Mouse (Mus musculus) liver, embryonic 12.5 days (tissue): ENCODE data around the gene Birc3. TPM values are rescaled to one million over a fixed set of nuclear protein-coding genes. Genes with fewer than 3 reads are reported as not detected.
"Not testable (repeated sequence)": the region's sequence is repeated elsewhere in the genome, so short reads cannot be mapped to it uniquely, and the experiment has no call there.

Experiments used
- ATAC-seq: fragments of 200-750 bp; cut with Nextera tagmentation; 2 replicates; pipeline ENCODE4 v1.8.0; 2017; ENCODE audit warnings: moderate number of reproducible peaks, mild to moderate bottlenecking, moderate library complexity
- H3K27ac ChIP-seq: fragments of 300-500 bp; sonication (generic); 2 replicates; pipeline ENCODE4 v1.5.1; 2016; ENCODE audit warnings: mild to moderate bottlenecking
- H3K27me3 ChIP-seq: fragments of 300-500 bp; sonication (generic); replicated peaks from 2 replicates; pipeline ENCODE4 v1.6.1; 2016; ENCODE audit warnings: mild to moderate bottlenecking, moderate library complexity
- H3K36me3 ChIP-seq: fragments of 300-500 bp; sonication (generic); 2 replicates; pipeline ENCODE4 v1.6.1; 2016; ENCODE audit warnings: mild to moderate bottlenecking, moderate library complexity
- H3K4me1 ChIP-seq: fragments of 300-500 bp; sonication (generic); 2 replicates; pipeline ENCODE4 v1.6.1; 2016
- H3K4me2 ChIP-seq: fragments of 300-500 bp; sonication (generic); 2 replicates; pipeline ENCODE4 v1.6.1; 2016; ENCODE audit warnings: mild to moderate bottlenecking, moderate library complexity
- H3K4me3 ChIP-seq: fragments of 300-500 bp; sonication (generic); 2 replicates; pipeline ENCODE4 v1.5.1; 2016; ENCODE audit warnings: mild to moderate bottlenecking, moderate library complexity
- H3K9ac ChIP-seq: fragments of 300-500 bp; sonication (generic); 2 replicates; pipeline ENCODE4 v1.6.1; 2016; ENCODE audit warnings: mild to moderate bottlenecking, moderate library complexity
- H3K9me3 ChIP-seq: fragments of 300-500 bp; sonication (generic); replicated peaks from 2 replicates; pipeline ENCODE4 v1.6.1; 2016; ENCODE audit warnings: mild to moderate bottlenecking, moderate library complexity
- WGBS: fragments of 180-500 bp; shearing (Covaris S2); methylation state at CpG from one replicate; pipeline ENCODE4 v1.1.7; 2016; ENCODE audit not compliant: insufficient replicate concordance; 5-methylcytosine and 5-hydroxymethylcytosine counted together
- polyA plus RNA-seq: library from polyadenylated mRNA; unstranded; fragments of >200 nt; fragmentation: Nextera tagmentation; extraction: Ambion mirVana; gene quantifications from 2 replicates; pipeline ENCODE4 v1.2.1, GENCODE M21; 2016

Birc3 gene
- polyA plus RNA-seq: 6.7 and 6.9 TPM in 2 replicates

DNA sequence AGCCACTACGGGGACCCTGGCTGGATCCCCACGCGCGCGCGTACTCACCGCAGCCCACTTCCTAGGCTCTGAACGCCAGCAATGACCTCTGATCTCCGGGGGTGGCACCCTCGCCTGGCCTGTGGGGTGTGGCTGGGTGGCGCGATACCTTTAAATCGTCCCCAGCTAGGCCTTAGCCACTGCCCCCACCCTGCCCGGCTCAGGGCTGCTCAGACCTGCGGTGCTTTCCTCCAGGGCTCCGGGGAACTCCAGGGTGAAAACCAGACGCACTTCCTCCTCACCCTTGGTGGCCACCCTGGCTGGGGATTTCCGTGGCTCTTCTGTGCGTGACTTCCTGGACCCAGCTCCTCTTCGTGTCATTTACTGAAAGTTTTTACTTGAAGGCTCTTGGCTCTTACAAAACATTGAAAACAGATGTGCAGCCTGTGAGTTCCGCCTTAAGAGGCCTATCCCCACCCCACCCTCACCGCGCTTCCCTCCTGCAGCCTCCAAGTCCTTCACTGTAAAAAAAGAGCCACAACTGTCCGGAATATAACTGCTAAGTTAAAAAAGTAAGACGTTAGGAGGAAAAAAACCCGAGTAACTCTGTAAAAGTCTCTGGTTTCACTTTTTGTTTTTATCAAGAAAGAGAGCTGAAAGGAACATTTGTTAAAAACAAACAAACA, at the start of gene Birc3:
TSS of gene Birc3 (minus strand) at position 412 of the 665 bp plus-strand sequence.
- H3K27me3 ChIP-seq: 0 out of 2 replicates have a peak, but pooled peaks cover under 1% of the 10 kb centered on the region
- H3K9ac ChIP-seq: peak within 1 kb of the TSS; percentile 73
- no peaks in the 10 kb centered on the region for H3K9me3 ChIP-seq
- H3K27ac ChIP-seq: peak within 1 kb of the TSS; percentile 76
- H3K36me3 ChIP-seq: peaks cover 4% of the 10 kb centered on the region; the same call in 1 of the 2 replicates
- H3K4me2 ChIP-seq: peak within 1 kb of the TSS; percentile 88
- H3K4me1 ChIP-seq: peaks cover 31% of the 10 kb centered on the region
- H3K4me3 ChIP-seq: peak within 1 kb of the TSS; percentile 66
- 2% methylated on average over 26 of the region's 26 CpGs for WGBS
- peak; percentile 99 for ATAC-seq

DNA sequence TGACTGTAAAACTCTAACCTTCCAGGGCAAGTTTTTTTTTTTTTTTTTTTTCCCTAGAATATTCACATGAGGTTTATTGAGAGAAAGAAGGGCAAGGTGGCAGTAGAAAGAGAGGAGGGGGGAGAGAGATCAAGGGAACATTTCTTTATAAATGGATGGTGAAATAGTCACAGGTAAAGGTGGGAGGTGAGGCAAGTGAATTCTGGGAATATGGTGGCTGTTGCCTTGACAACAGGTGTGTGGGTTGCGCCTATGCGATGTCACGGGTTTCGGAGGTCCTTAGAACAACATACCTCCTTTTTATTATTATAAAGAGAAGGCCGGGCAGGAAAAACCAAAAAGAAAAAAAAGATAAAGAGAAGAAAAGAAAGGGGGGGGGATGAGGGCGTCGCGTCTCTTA, 41.9 kb upstream of the Birc3 start:
- no peak overlapping the region for H3K9ac ChIP-seq
- no peak for ATAC-seq
- H3K4me2 ChIP-seq: peak overlapping the region; percentile 59
- no peaks in the 10 kb centered on the region for H3K9me3 ChIP-seq
- H3K4me1 ChIP-seq: peaks cover 22% of the 10 kb centered on the region
- H3K27me3 ChIP-seq: no peaks in the 10 kb centered on the region
- WGBS: 54% methylated on average over 8 of the region's 8 CpGs
- H3K27ac ChIP-seq: no peak overlapping the region
- no peak overlapping the region for H3K4me3 ChIP-seq
- no peaks in the 10 kb centered on the region for H3K36me3 ChIP-seq

DNA sequence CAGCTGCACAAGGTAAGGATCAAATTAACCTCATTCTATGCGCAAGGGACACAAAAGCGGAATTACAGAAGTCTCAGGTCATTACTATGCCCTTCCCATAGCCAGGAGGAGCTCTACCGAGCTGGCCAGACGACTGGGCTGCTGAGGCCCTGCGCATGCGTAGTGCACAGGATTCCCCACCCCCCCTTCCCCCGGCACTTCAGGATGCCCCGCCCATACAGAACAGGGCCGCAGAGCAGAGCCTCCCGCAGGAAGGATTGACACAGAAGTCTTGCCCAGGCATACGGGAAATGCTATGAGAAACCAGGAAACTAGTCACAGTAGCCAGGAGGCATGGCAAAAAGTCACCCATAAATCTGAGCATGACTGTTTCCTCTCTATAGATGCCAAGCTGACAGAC, 41.5 kb upstream of the Birc3 start:
- H3K36me3 ChIP-seq: no peaks in the 10 kb centered on the region
- H3K27me3 ChIP-seq: no peaks in the 10 kb centered on the region
- H3K9ac ChIP-seq: no peak overlapping the region
- H3K9me3 ChIP-seq: no peaks in the 10 kb centered on the region
- 8% methylated on average over 11 of the region's 11 CpGs for WGBS
- peak overlapping the region; percentile 59 for H3K4me2 ChIP-seq
- peaks cover 22% of the 10 kb centered on the region for H3K4me1 ChIP-seq
- H3K4me3 ChIP-seq: peak overlapping the region; percentile 19
- no peak overlapping the region for H3K27ac ChIP-seq
- peak; percentile 81 for ATAC-seq

DNA sequence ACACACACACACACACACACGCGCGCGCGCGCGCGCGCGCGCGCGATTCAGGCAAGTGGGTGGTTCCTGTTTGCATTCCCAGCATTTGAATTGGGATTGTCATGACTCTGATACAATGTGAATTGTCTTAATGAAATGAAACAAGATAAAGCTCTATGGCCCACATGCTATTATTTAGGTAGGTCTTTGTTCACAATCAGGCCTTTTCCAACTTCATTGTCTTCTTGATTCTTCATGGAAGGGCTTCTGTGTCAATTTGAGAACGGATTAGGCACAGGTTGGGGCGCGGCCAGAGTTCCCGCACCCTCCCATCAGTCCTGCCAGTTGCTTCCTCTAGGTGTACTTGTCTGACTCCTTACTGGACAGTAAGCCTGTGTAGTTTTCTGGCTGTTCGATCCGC, 41.0 kb upstream of the Birc3 start:
- peak overlapping the region; percentile 59 for H3K4me2 ChIP-seq
- H3K9ac ChIP-seq: no peak overlapping the region
- H3K4me1 ChIP-seq: peaks cover 22% of the 10 kb centered on the region
- WGBS: 49% methylated on average over 19 of the region's 19 CpGs
- no peaks in the 10 kb centered on the region for H3K36me3 ChIP-seq
- ATAC-seq: peak; percentile 55
- H3K4me3 ChIP-seq: peak overlapping the region; percentile 19
- no peak overlapping the region for H3K27ac ChIP-seq
- H3K9me3 ChIP-seq: no peaks in the 10 kb centered on the region
- no peaks in the 10 kb centered on the region for H3K27me3 ChIP-seq

DNA sequence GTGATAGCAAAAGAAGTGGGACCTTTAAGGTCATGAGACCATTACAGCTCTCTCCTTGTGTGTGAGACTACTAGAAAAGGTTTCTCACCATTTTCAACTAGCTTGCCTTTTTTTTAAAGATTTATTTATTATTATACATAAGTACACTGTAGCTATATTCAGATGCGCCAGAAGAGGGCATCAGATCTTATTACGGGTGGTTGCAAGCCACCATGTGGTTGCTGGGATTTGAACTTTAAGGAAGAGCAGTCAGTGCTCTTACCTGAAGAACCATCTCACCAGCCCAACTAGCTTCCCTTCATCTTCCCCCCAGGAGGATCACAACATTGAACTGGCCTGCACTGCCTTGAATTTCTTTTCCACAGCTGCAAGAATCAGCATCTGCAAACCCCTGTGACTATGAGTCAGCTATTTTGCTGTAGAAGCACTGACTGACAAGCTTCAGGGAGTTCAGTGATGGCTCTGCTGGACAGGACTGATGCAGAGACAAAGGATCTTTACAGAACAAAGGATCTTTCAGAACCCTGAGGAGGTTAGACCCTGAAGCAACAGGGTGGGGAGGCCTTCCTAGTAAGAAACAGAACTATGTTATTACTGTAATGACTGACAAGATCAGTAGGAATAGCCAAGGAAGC, 34.5 kb upstream of the Birc3 start:
- Histone ChIP-seq H3K27me3 (no peaks in the 10 kb centered on the region), H3K27ac (no peak overlapping the region), H3K36me3 (no peaks in the 10 kb centered on the region), H3K9me3 (no peaks in the 10 kb centered on the region), H3K4me3 (no peak overlapping the region), H3K4me2 (no peak overlapping the region), H3K4me1 (peaks cover 6% of the 10 kb centered on the region; the same call in 1 of the 2 replicates), H3K9ac (no peak overlapping the region)
- WGBS: 57% methylated on average over 2 of the region's 2 CpGs
- no peak for ATAC-seq

DNA sequence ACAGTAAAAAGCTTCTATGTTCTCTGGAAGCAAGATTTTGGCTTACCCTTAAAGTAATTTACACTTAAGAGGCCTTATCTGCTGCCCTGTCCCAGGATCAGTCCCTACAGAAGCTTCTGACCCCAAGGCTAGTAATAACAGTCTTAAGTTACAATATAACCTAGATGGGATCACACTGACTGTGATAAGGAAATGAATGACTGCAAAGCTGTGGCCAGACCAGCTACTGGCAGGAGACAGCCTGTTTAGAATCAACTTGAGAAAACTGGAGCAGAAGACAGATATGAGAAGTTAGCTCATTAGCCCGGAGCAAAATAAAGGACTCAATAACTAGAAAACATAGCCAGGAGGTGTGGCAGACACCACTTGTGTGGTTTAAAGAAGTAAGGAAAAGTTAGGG, 33.6 kb upstream of the Birc3 start:
- Histone ChIP-seq H3K4me3 (no peak overlapping the region), H3K4me1 (peaks cover 6% of the 10 kb centered on the region; the same call in 1 of the 2 replicates), H3K4me2 (no peak overlapping the region), H3K36me3 (no peaks in the 10 kb centered on the region), H3K9me3 (no peaks in the 10 kb centered on the region), H3K27ac (no peak overlapping the region), H3K27me3 (no peaks in the 10 kb centered on the region), H3K9ac (no peak overlapping the region)
- 68% methylated on average over 1 of the region's 1 CpGs for WGBS
- ATAC-seq: no peak

DNA sequence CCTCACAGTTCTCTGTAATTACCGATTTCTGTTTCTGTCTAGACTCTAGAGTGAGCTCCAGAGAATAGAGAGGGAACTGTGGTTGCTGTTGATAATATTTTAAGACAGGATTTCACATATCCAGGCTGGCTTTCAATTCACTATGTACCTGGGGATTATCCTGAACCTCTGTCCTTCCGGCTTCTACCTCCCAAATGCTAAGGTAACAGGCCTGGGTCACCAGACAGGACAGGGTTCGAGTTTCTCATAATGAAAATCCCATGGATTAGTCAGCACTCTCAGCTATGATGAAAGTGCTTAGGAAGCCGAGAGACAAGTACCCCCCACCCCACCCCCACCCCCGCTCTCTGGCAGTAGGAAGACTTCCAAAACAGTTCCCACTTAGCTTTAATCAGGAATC, 30.8 kb upstream of the Birc3 start:
- 55% methylated on average over 5 of the region's 5 CpGs for whole genome bisulfite sequencing
- no peak overlapping the region for H3K4me2 ChIP-seq
- no peak for ATAC-seq
- no peak overlapping the region for H3K27ac ChIP-seq
- H3K9me3 ChIP-seq: no peaks in the 10 kb centered on the region
- no peak overlapping the region for H3K9ac ChIP-seq
- H3K27me3 ChIP-seq: no peaks in the 10 kb centered on the region
- no peak overlapping the region for H3K4me3 ChIP-seq
- no peaks in the 10 kb centered on the region for H3K36me3 ChIP-seq
- H3K4me1 ChIP-seq: peaks cover 6% of the 10 kb centered on the region; the same call in 1 of the 2 replicates

DNA sequence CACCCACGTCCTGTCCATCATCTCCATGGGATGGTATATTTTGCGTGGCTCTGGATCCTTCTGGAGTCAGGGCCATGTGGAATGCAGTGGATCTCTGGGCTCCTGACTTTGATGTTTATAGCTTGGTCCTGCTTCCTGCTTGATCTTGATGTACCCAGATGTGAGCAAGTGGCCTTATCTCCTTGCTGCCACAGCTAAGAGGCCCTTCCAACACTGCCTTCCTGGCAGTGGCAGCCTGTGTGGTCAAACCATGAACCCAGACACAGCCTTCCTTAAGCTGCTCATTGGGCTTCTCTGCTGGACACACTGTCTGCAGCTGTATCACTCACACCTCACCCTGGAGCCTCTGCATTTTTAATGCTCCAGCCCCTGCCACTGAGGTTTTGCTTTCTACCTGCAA, 30.3 kb upstream of the Birc3 start:
- peaks cover 6% of the 10 kb centered on the region; the same call in 1 of the 2 replicates for H3K4me1 ChIP-seq
- no peaks in the 10 kb centered on the region for H3K27me3 ChIP-seq
- H3K9ac ChIP-seq: no peak overlapping the region
- H3K4me2 ChIP-seq: no peak overlapping the region
- WGBS: 53% methylated on average over 2 of the region's 2 CpGs
- ATAC-seq: peak; percentile 60
- H3K36me3 ChIP-seq: no peaks in the 10 kb centered on the region
- no peak overlapping the region for H3K27ac ChIP-seq
- H3K4me3 ChIP-seq: no peak overlapping the region
- no peaks in the 10 kb centered on the region for H3K9me3 ChIP-seq

DNA sequence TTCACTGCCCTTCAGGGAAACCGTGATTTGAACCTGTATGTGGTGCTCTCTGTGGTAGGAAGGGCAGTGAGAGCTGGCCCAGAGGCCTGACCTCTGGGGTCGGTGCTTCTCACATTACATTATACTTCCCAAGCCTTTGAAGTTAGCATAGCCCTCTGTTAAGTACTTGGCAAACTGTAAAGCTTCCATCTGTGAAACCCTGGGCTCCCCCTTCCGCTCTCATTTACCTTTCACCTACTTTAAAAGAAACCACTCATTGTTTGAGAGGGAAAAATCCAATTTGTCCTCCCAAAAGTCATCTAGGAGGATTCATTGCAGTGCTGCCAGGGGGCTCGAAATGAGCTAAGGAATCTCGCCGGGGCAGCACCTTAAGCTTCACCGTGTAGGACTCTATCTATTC, 29.3 kb upstream of the Birc3 start:
- ATAC-seq: no peak
- H3K27ac ChIP-seq: no peak overlapping the region
- H3K4me1 ChIP-seq: peaks cover 6% of the 10 kb centered on the region; the same call in 1 of the 2 replicates
- no peak overlapping the region for H3K4me2 ChIP-seq
- 52% methylated on average over 7 of the region's 7 CpGs for WGBS
- no peaks in the 10 kb centered on the region for H3K27me3 ChIP-seq
- no peak overlapping the region for H3K4me3 ChIP-seq
- no peaks in the 10 kb centered on the region for H3K9me3 ChIP-seq
- no peak overlapping the region for H3K9ac ChIP-seq
- H3K36me3 ChIP-seq: no peaks in the 10 kb centered on the region

DNA sequence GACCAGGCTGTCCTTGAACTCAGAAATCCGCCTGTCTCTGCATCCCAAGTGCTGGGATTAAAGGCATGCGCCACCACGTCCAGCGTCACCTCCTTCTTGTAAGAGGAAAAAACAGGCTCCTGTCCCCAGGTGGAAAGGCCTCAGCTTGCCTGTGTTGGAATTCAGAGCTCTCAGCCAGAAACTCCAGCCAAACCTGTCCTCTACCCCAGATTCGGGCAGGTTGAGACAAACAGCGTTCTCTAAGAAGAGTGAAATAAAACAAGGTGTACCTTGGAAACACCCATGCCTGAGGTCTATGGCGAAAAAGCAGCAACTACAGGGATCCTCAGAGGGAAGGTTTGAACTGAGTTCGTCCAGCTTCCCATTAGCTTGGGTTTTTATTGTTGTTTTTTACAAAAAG, 28.0 kb upstream of the Birc3 start:
- ATAC-seq: no peak
- Histone ChIP-seq H3K27me3 (no peaks in the 10 kb centered on the region), H3K27ac (no peak overlapping the region), H3K4me1 (peaks cover 6% of the 10 kb centered on the region; the same call in 1 of the 2 replicates), H3K4me2 (no peak overlapping the region), H3K9ac (no peak overlapping the region), H3K4me3 (no peak overlapping the region), H3K36me3 (no peaks in the 10 kb centered on the region), H3K9me3 (no peaks in the 10 kb centered on the region)
- 78% methylated on average over 8 of the region's 8 CpGs for WGBS

DNA sequence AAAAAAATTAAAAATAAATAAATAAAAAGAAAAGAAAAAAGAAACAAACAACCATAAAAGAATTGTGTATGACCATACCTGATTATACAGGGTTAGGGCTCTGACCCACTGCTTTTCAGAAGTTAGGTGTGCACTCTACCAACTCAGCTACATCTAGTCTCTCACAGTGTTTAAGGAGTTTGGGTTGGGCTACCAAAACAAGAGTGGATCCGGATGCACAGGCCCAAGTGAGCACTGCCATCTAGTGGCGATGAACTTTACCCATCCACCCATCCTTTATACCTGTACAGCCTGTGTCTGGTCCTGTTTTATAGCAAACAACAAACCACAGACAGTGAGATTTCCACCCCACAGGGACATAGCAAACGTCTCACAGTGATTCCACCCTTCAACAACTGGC, 24.5 kb upstream of the Birc3 start:
- no peaks in the 10 kb centered on the region for H3K36me3 ChIP-seq
- no peaks in the 10 kb centered on the region for H3K4me1 ChIP-seq
- peak; percentile 52 for ATAC-seq

DNA sequence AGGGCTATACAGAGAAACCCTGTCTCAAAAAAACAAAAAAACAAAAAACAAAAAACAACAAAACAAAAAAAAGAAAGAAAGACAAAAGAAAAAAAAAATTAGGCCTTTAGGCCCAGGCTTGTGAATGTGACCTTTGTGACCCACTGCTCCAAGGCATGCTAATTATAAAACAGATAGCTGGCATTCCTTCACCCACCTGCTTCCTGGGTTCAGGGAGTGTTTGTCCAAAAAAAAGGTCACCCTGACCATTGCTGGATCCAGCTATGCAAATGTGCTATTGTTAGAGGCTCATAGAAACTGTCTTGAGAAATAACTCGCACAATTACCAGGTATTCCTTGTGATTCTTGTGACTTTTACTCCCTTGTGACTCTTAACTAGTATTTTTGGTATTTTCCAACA, 18.8 kb upstream of the Birc3 start:
- not testable (repeated sequence) for H3K9me3 ChIP-seq

More for the DNA sequence above, 24.5 kb upstream of the Birc3 start:
- WGBS: under 1% methylated on average over 3 of the region's 3 CpGs
- no peaks in the 10 kb centered on the region for H3K27me3 ChIP-seq
- no peak overlapping the region for H3K4me2 ChIP-seq
- H3K9me3 ChIP-seq: no peaks in the 10 kb centered on the region
- H3K9ac ChIP-seq: no peak overlapping the region
- H3K27ac ChIP-seq: no peak overlapping the region
- no peak overlapping the region for H3K4me3 ChIP-seq

More for the DNA sequence above, 18.8 kb upstream of the Birc3 start:
- not testable (repeated sequence) for H3K36me3 ChIP-seq, ATAC-seq, H3K4me1 ChIP-seq, H3K4me3 ChIP-seq, H3K27me3 ChIP-seq, H3K27ac ChIP-seq, H3K4me2 ChIP-seq, H3K9ac ChIP-seq
- WGBS: 68% methylated on average over 1 of the region's 1 CpGs
